Mouse (Mus musculus): ENCODE results near the gene Ces2e. TPM values are rescaled to one million over a fixed set of nuclear protein-coding genes. Genes with fewer than 3 reads are reported as not detected.
"Not testable (repeated sequence)": the region's sequence is repeated elsewhere in the genome, so short reads cannot be mapped to it uniquely, and the experiment has no call there.

Gene Ces2e
- polyA plus RNA-seq (2011; ENCODE audit: insufficient read depth, insufficient read length, low replicate concordance, missing spikeins) = 0.49 and 1.2 TPM in 2 replicates

DNA sequence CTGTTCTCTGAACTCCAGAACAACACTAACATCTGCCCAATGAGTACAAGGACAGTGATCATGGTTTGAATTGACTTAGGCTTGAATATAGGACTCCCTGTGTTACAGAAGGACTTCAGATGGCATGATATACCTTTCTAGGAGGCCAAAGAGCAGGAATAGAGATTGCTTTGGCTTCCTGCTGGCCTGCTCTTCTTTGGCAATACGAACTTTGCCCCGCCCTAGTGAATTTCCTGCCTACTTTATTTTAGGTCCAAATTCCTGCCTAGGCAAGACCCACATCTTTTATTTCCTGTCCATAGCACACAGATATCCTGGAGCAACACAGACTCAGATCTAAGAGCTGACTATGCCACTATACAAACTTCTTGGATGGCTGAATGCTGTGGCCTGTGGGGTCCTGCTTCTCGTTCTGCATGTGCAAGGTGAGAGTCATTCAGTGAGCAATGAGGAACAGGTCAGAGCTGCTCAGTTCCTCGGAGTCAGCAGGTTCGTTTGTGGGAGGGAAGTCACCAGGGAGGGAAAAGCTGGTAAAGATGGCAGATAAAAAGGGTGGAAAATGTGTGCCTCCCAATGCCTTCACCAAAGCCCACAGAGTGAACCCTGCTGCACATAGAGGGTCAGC is at the start of gene Ces2e:
Ces2e (plus strand) TSS at position 289 of the 625 bp plus-strand sequence.
- Histone ChIP-seq H3K4me1 (ENCODE audit: control insufficient read depth, insufficient read depth, low read length) (no peaks in the 10 kb centered on the region), H3K27ac (ENCODE audit: control insufficient read depth, insufficient read depth, low read depth, low read length, poor library complexity) (no peak within 1 kb of the TSS), H3K4me3 (replicated peaks; ENCODE audit: control insufficient read depth, low read depth, low read length) (no peak within 1 kb of the TSS)
- no peak for TF ChIP-seq CTCF (IDR thresholded peaks at IDR 0.05; ENCODE audit: control insufficient read depth, insufficient read depth, low read length)
- TF ChIP-seq POLR2A (IDR thresholded peaks at IDR 0.05; ENCODE audit: borderline replicate concordance, control insufficient read depth, low read depth, low read length) = no peak
- WGBS = 32% methylated on average over 5 of the region's 5 CpGs

DNA sequence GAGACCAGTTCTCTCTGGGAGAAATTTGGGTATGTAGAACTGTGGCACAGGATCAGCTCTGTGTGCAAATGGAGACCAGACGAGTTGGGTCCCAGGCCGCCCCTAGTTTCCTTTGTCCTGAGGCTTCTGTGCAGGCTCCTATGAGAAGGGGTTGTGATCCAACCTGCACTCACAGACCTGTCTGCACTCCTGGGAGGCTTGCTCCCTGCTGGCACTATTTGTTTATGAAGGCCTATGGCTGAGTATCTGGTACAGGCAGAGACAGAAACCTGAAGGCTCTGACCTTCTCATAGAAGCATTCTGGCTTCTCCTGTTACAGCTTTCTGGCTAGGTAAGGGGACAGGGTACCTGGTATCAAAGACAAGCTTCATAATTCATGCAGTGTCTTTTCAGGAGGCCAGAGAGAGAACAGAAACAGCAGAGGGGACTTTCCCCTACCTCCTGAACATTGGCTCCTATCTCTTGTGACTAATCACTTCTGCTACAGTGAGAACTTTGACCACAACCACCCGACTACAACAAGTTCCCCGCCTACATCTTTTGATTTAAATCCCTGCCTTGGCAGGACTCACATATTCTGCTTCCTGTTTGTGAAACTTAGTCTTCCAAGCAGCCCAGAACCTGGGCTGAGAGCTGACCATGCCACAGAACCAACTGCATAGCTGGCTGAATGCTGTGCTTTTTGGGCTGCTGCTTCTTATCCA is 39.7 kb upstream of the Ces2e start:
- not testable (repeated sequence) for H3K4me1 ChIP-seq (ENCODE audit: control insufficient read depth, insufficient read depth, low read length); H3K4me3 ChIP-seq (replicated peaks; ENCODE audit: control insufficient read depth, low read depth, low read length); H3K27ac ChIP-seq (ENCODE audit: control insufficient read depth, insufficient read depth, low read depth, low read length, poor library complexity)
- WGBS = no CpG with 5 or more reads among the region's 4 CpGs

DNA sequence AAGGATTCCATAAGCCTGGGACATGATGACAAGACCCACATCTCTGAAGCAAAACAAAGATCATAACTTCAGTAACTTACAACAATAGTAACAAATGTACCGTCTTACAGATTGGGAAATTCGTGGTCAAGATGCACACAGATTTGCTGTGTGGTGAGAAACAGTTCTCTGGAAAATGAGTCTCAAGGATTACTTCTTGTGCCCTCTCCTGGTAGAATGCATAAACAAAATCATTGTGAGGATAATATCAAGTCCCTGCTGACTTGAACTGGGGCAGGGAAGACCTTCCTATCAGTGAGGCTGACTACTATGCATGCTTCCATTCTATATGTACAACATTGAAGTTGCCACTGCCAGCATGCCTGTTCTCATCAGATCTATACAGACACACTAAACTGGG is 24.3 kb upstream of the Ces2e start:
- no peak overlapping the region for H3K27ac ChIP-seq (ENCODE audit: control insufficient read depth, insufficient read depth, low read depth, low read length, poor library complexity)
- TF ChIP-seq POLR2A (IDR thresholded peaks at IDR 0.05; ENCODE audit: borderline replicate concordance, control insufficient read depth, low read depth, low read length) = no peak
- no peak for TF ChIP-seq CTCF (IDR thresholded peaks at IDR 0.05; ENCODE audit: control insufficient read depth, insufficient read depth, low read length)
- H3K4me1 ChIP-seq (ENCODE audit: control insufficient read depth, insufficient read depth, low read length) = no peaks in the 10 kb centered on the region
- no peak overlapping the region for H3K4me3 ChIP-seq (replicated peaks; ENCODE audit: control insufficient read depth, low read depth, low read length)
- whole genome bisulfite sequencing = 23% methylated on average over 2 of the region's 2 CpGs

DNA sequence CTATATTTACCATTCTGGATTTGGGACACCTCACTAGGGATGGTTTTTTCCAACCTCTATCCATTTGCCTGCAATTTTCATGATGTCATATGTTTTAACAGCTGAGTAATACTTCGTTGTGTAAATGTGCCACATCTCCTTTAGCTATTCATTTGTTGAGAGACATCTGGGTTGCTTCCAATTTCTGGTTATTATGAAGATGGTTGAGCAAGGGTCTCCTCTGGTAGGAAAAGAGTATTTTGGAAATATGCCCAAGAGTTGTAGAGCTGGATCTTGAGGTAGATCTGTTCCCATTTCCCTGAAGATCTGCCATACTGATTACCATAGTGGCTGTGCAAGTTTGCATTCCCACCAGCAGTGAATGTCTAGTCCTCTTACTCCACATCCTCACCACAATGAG is 18.9 kb upstream of the Ces2e start:
- Histone ChIP-seq H3K27ac (ENCODE audit: control insufficient read depth, insufficient read depth, low read depth, low read length, poor library complexity) (no peak overlapping the region), H3K4me1 (ENCODE audit: control insufficient read depth, insufficient read depth, low read length) (no peaks in the 10 kb centered on the region), H3K4me3 (replicated peaks; ENCODE audit: control insufficient read depth, low read depth, low read length) (no peak overlapping the region)
- TF ChIP-seq CTCF (IDR thresholded peaks at IDR 0.05; ENCODE audit: control insufficient read depth, insufficient read depth, low read length) (no peak), POLR2A (IDR thresholded peaks at IDR 0.05; ENCODE audit: borderline replicate concordance, control insufficient read depth, low read depth, low read length) (no peak)
- 42% methylated on average over 1 of the region's 1 CpGs for WGBS

DNA sequence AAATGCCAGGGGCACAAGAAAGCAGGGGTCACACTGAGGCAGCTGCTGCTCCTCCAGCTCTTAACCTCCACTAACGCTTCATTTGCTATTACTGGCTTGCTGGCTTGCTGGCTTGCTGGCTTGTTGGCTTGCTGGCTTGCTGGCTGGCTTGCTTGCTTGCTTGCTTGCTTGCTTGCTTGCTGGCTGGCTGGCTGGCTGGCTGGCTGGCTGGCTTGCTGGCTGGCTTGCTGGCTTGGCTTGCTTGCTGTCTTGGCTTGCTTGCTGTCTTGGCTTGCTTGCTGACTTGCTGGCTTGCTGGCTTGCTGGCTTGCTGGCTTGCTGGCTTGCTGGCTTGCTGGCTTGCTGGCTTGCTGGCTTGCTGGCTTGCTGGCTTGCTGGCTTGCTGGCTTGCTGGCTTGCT is 17.0 kb upstream of the Ces2e start:
- not testable (repeated sequence) for H3K4me1 ChIP-seq (ENCODE audit: control insufficient read depth, insufficient read depth, low read length); H3K4me3 ChIP-seq (replicated peaks; ENCODE audit: control insufficient read depth, low read depth, low read length); H3K27ac ChIP-seq (ENCODE audit: control insufficient read depth, insufficient read depth, low read depth, low read length, poor library complexity)
- WGBS = 76% methylated on average over 1 of the region's 1 CpGs

DNA sequence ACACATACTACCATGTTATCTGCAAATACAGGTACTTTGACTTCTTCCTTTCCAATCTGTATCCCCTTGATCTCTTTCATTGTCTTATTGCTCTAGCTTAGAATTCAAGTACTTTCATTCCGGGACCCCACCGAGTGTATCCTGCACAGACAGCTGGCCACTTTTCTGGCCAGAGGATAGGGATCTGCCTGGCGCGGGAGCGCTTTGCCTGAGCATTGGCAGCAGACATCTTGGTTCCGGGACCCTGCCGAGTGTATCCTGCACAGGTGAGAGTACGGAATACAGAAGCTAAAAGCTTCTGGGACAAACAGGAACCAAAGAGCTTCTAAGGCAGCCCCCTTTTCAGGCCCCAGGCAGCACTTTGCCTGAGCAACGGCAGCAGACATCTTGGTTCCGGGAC is 16.4 kb upstream of the Ces2e start:
- not testable (repeated sequence) for H3K27ac ChIP-seq (ENCODE audit: control insufficient read depth, insufficient read depth, low read depth, low read length, poor library complexity); H3K4me3 ChIP-seq (replicated peaks; ENCODE audit: control insufficient read depth, low read depth, low read length); H3K4me1 ChIP-seq (ENCODE audit: control insufficient read depth, insufficient read depth, low read length)
- 83% methylated on average over 10 of the region's 10 CpGs for WGBS

DNA sequence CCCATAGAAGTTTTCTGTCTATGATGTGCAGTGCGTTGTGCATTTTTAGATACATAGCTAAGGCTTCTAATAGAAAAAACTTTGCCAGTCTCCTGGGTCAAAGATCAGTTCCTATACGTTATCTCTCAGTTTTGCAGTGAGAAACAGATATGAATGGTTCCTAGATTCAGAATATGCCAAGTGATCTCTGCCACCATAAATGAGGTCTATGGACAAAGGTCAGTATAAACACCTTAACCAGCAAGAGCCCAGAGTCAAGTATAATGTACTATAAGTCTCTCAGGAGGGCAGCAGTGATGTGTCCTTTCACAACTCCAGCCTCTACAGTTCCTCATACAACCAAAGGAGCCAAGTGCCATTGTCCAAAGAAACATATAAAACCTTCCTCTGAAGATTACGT is 1.2 kb downstream of the Ces2e start:
- H3K4me3 ChIP-seq (replicated peaks; ENCODE audit: control insufficient read depth, low read depth, low read length) = no peak overlapping the region
- H3K27ac ChIP-seq (ENCODE audit: control insufficient read depth, insufficient read depth, low read depth, low read length, poor library complexity) = no peak overlapping the region
- 78% methylated on average over 3 of the region's 3 CpGs for WGBS
- no peaks in the 10 kb centered on the region for H3K4me1 ChIP-seq (ENCODE audit: control insufficient read depth, insufficient read depth, low read length)
- TF ChIP-seq POLR2A (IDR thresholded peaks at IDR 0.05; ENCODE audit: borderline replicate concordance, control insufficient read depth, low read depth, low read length) (no peak), CTCF (IDR thresholded peaks at IDR 0.05; ENCODE audit: control insufficient read depth, insufficient read depth, low read length) (no peak)

DNA sequence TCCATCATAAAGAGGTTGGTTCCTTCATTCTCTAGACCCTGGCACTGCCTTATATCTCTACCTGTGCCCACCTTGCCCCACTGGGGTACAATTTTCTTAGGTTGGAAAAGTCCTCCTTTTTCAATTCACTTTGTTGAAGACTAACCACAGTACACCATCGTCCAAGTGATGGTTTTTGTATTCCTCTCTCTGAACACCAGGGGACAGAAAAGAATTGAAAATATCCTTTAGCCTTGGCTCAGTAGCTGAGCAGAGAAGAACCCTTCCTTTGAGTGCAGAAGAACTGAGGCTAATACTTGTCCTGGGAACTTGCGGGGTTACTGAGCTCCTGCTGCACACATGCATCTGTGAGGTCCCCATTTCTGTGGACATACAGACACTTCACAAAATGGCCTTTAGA is 18.6 kb downstream of the Ces2e start:
- Histone ChIP-seq H3K4me1 (ENCODE audit: control insufficient read depth, insufficient read depth, low read length) (no peaks in the 10 kb centered on the region), H3K4me3 (replicated peaks; ENCODE audit: control insufficient read depth, low read depth, low read length) (no peak overlapping the region), H3K27ac (ENCODE audit: control insufficient read depth, insufficient read depth, low read depth, low read length, poor library complexity) (no peak overlapping the region)
- 71% methylated on average over 2 of the region's 2 CpGs for WGBS
- TF ChIP-seq CTCF (IDR thresholded peaks at IDR 0.05; ENCODE audit: control insufficient read depth, insufficient read depth, low read length) (no peak), POLR2A (IDR thresholded peaks at IDR 0.05; ENCODE audit: borderline replicate concordance, control insufficient read depth, low read depth, low read length) (no peak)

DNA sequence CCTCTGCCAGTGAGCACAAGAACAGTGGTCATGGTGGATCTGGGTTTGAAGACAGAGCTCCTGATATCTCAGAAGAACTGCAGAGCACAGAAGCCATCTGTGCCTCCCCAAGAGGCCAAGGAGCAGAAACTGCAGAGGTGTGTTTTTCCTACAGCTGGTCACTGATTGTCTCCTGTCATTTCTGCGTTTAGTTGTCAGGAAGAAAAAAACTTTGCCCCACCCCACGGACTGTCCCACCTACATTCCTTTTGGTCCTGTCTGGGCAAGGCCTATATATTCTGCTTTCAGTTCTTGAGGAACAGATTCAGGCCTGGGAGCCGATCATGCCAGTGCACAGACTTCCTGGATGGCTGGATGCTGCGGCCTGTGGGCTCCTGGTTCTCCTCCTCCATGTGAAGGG is 21.0 kb downstream of the Ces2e start, which contains the start of gene Ces2f:
Ces2f (plus strand) TSS at position 301 of the 400 bp plus-strand sequence.
- TF ChIP-seq POLR2A (IDR thresholded peaks at IDR 0.05; ENCODE audit: borderline replicate concordance, control insufficient read depth, low read depth, low read length) = no peak
- no peak for TF ChIP-seq CTCF (IDR thresholded peaks at IDR 0.05; ENCODE audit: control insufficient read depth, insufficient read depth, low read length)
- no peaks in the 10 kb centered on the region for H3K4me1 ChIP-seq (ENCODE audit: control insufficient read depth, insufficient read depth, low read length)
- H3K27ac ChIP-seq (ENCODE audit: control insufficient read depth, insufficient read depth, low read depth, low read length, poor library complexity) = no peak within 1 kb of the TSS
- no peak within 1 kb of the TSS for H3K4me3 ChIP-seq (replicated peaks; ENCODE audit: control insufficient read depth, low read depth, low read length)
- WGBS = 68% methylated on average over 4 of the region's 4 CpGs
